Mouse (Mus musculus): Measurements from ENCODE around the gene Fgfr3. TPM values are rescaled to one million over a fixed set of nuclear protein-coding genes. Genes with fewer than 3 reads are reported as not detected.

Gene Fgfr3
- polyA plus RNA-seq, 1 experiment from 2014 or later: 45.9 TPM

DNA sequence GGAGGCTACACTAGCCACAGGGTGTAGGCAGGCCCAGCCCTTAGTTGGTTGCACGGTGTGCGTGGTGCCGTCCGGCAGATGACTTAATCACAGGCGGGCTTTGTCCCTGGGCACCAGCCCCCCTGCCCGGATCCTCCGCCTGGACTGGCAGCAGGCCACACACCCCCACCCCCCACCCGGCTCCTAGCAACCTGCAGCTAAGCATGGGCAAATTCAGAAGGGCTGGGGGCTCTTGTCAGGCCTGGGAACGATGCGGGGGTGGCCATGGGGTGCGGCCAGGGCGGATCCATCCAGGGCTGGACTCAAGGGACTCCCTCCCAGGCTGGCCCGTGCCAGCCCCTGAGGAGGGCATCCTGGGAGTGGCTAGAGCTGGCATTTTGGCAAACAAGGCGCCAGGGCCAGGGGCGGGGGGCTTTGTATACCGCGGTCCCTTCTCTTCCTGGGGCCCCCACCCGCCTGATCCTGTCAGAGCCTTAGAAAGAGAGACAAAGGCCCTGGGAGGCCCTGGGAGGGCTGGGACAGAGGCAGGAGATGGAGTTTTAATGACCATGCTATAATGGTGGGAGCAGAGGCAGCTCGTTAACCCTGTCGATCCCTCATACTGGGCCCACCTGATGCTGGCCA lies 32.1 kb upstream of the Fgfr3 start:
- peak; percentile 90 for ATAC-seq
- 8% methylated on average over 20 of the region's 20 CpGs for WGBS
- Histone ChIP-seq H3K36me3 (no peaks in the 10 kb centered on the region), H3K4me1 (replicated peaks) (peaks cover 58% of the 10 kb centered on the region), H3K9me3 (no peaks in the 10 kb centered on the region), H3K27me3 (peaks cover 82% of the 10 kb centered on the region), H3K4me3 (replicated peaks) (no peak overlapping the region), H3K9ac (replicated peaks) (peak overlapping the region; percentile 54), H3K4me2 (replicated peaks) (peak overlapping the region; percentile 36), H3K27ac (peak overlapping the region; percentile 80)

GRCm38 (mm10) chr5:33689852-33690645 lies 31.4 kb upstream of the Fgfr3 start:
- peak; percentile 38 for ATAC-seq
- Histone ChIP-seq H3K4me3 (replicated peaks) (no peak overlapping the region), H3K4me2 (replicated peaks) (peak overlapping the region; percentile 36; the same call in 1 of the 2 replicates), H3K9ac (replicated peaks) (peak overlapping the region; percentile 54), H3K4me1 (replicated peaks) (peaks cover 63% of the 10 kb centered on the region), H3K36me3 (no peaks in the 10 kb centered on the region), H3K27me3 (peaks cover 79% of the 10 kb centered on the region), H3K27ac (peak overlapping the region; percentile 77), H3K9me3 (no peaks in the 10 kb centered on the region)
- WGBS: 51% methylated on average over 11 of the region's 11 CpGs

- Histone ChIP-seq H3K4me1 (replicated peaks) (peaks cover 84% of the 10 kb centered on the region), H3K4me2 (replicated peaks) (peak overlapping the region; percentile 13), H3K36me3 (no peaks in the 10 kb centered on the region), H3K9me3 (no peaks in the 10 kb centered on the region), H3K27ac (peak overlapping the region; percentile 59), H3K27me3 (peaks cover 71% of the 10 kb centered on the region), H3K4me3 (replicated peaks) (no peak overlapping the region), H3K9ac (replicated peaks) (0 out of 2 replicates have a peak overlapping the region, but pooled peaks have one; percentile 14)
- ATAC-seq: no peak
- WGBS: 2% methylated on average over 24 of the region's 24 CpGs
These were observed 29.1 kb upstream of the Fgfr3 start for GRCm38 (mm10) chr5:33692393-33692792.

- Histone ChIP-seq H3K4me1 (replicated peaks) (peaks cover 89% of the 10 kb centered on the region), H3K36me3 (no peaks in the 10 kb centered on the region), H3K27ac (peak overlapping the region; percentile 84), H3K9me3 (no peaks in the 10 kb centered on the region), H3K27me3 (peaks cover 74% of the 10 kb centered on the region), H3K4me2 (replicated peaks) (peak overlapping the region; percentile 81), H3K4me3 (replicated peaks) (no peak overlapping the region), H3K9ac (replicated peaks) (no peak overlapping the region)
- ATAC-seq: peak; percentile 18
- WGBS: 23% methylated on average over 9 of the region's 9 CpGs
These were observed 27.0 kb upstream of the Fgfr3 start for GRCm38 (mm10) chr5:33694461-33694847.

DNA sequence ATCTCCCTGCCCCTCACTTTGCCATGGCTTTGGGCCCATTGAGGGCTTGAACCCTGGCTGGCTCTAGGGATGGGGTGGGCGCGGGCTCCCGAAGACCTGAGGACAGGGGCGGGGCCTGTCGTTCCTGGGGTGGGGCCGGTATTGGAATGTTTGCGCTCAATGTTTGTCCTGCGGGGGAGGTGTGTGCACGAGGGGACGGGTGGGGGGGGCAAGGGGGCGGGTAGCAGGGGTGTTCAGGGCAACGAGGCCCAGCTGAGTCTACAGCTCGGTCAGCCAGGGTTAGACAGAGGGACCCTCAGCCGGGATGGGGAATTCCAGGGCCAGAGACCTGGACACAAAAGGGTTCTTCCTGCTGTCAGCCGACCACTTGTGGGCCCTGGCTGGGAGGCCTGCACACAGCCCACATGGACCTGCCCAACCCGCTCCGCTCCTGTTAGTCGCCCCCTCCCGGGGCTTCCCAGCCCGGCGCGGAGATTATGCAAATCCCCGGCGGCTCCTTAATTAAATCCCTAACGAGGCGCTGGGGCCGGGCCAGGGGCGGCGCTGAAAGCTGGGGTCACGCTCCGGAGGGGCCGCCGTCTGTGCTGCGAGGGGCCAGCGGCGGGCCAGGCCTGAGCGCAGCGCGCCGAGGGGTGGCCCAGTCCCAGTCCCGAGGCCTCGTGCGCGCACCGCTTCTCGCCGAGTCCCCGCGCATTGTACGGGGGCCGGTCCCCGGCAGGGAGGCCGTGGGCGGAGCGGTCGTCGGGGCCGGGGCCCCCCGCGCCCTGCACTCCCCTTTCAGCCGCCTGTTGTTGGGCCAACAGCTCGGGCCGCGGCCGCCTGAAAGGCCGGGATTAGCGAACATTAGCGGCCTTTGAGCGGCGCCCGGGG lies 26.4 kb upstream of the Fgfr3 start:
- peak overlapping the region; percentile 63 for H3K9ac ChIP-seq (replicated peaks)
- ATAC-seq: peak; percentile 81
- peaks cover 78% of the 10 kb centered on the region for H3K27me3 ChIP-seq
- H3K27ac ChIP-seq: peak overlapping the region; percentile 84
- no peaks in the 10 kb centered on the region for H3K36me3 ChIP-seq
- peak overlapping the region; percentile 44 for H3K4me3 ChIP-seq (replicated peaks)
- WGBS: under 1% methylated on average over 70 of the region's 71 CpGs
- H3K4me1 ChIP-seq (replicated peaks): peaks cover 89% of the 10 kb centered on the region
- peak overlapping the region; percentile 81 for H3K4me2 ChIP-seq (replicated peaks)
- H3K9me3 ChIP-seq: no peaks in the 10 kb centered on the region

- H3K4me2 ChIP-seq (replicated peaks): peak overlapping the region; percentile 81
- WGBS: under 1% methylated on average over 24 of the region's 24 CpGs
- no peaks in the 10 kb centered on the region for H3K9me3 ChIP-seq
- H3K4me1 ChIP-seq (replicated peaks): peaks cover 88% of the 10 kb centered on the region
- ATAC-seq: no peak; the same call in 1 of the 2 replicates
- H3K4me3 ChIP-seq (replicated peaks): peak overlapping the region; percentile 44
- H3K9ac ChIP-seq (replicated peaks): peak overlapping the region; percentile 63
- H3K27ac ChIP-seq: peak overlapping the region; percentile 84
- peaks cover 76% of the 10 kb centered on the region for H3K27me3 ChIP-seq
- H3K36me3 ChIP-seq: no peaks in the 10 kb centered on the region
These were observed 25.8 kb upstream of the Fgfr3 start for GRCm38 (mm10) chr5:33695718-33696121.

- H3K36me3 ChIP-seq: no peaks in the 10 kb centered on the region
- ATAC-seq: no peak
- H3K4me2 ChIP-seq (replicated peaks): peak overlapping the region; percentile 81; the same call in 1 of the 2 replicates
- peaks cover 86% of the 10 kb centered on the region for H3K4me1 ChIP-seq (replicated peaks)
- H3K9ac ChIP-seq (replicated peaks): no peak overlapping the region
- no peak overlapping the region for H3K4me3 ChIP-seq (replicated peaks)
- peaks cover 77% of the 10 kb centered on the region for H3K27me3 ChIP-seq
- H3K27ac ChIP-seq: no peak overlapping the region
- no peaks in the 10 kb centered on the region for H3K9me3 ChIP-seq
- 43% methylated on average over 5 of the region's 5 CpGs for WGBS
These were observed 25.0 kb upstream of the Fgfr3 start for GRCm38 (mm10) chr5:33696430-33696829.

- no peaks in the 10 kb centered on the region for H3K9me3 ChIP-seq
- H3K36me3 ChIP-seq: no peaks in the 10 kb centered on the region
- H3K27me3 ChIP-seq: peaks cover 78% of the 10 kb centered on the region
- no peak for ATAC-seq
- 8% methylated on average over 1 of the region's 1 CpGs for WGBS
- H3K4me1 ChIP-seq (replicated peaks): peaks cover 83% of the 10 kb centered on the region
- no peak overlapping the region for H3K4me2 ChIP-seq (replicated peaks)
- H3K27ac ChIP-seq: peak overlapping the region; percentile 1; the same call in 1 of the 2 replicates
- no peak overlapping the region for H3K4me3 ChIP-seq (replicated peaks)
- H3K9ac ChIP-seq (replicated peaks): no peak overlapping the region
These were observed 23.9 kb upstream of the Fgfr3 start for GRCm38 (mm10) chr5:33697534-33697933.

- WGBS: 10% methylated on average over 13 of the region's 13 CpGs
- H3K27me3 ChIP-seq: peaks cover 79% of the 10 kb centered on the region
- ATAC-seq: peak; percentile 53
These were observed 23.4 kb upstream of the Fgfr3 start for GRCm38 (mm10) chr5:33697947-33698512.

GRCm38 (mm10) chr5:33698669-33699068 lies 22.8 kb upstream of the Fgfr3 start:
- 72% methylated on average over 5 of the region's 5 CpGs for WGBS
- Histone ChIP-seq H3K36me3 (no peaks in the 10 kb centered on the region), H3K4me2 (replicated peaks) (no peak overlapping the region), H3K4me3 (replicated peaks) (no peak overlapping the region), H3K27me3 (peaks cover 76% of the 10 kb centered on the region), H3K27ac (peak overlapping the region; percentile 30), H3K9ac (replicated peaks) (no peak overlapping the region), H3K4me1 (replicated peaks) (peaks cover 75% of the 10 kb centered on the region), H3K9me3 (no peaks in the 10 kb centered on the region)
- no peak for ATAC-seq

More at GRCm38 (mm10) chr5:33697947-33698512, 23.4 kb upstream of the Fgfr3 start:
- Histone ChIP-seq H3K36me3 (no peaks in the 10 kb centered on the region), H3K27ac (peak overlapping the region; percentile 30), H3K4me1 (replicated peaks) (peaks cover 78% of the 10 kb centered on the region), H3K4me3 (replicated peaks) (no peak overlapping the region), H3K9ac (replicated peaks) (no peak overlapping the region), H3K9me3 (no peaks in the 10 kb centered on the region), H3K4me2 (replicated peaks) (no peak overlapping the region)

GRCm38 (mm10) chr5:33700010-33700409 lies 21.5 kb upstream of the Fgfr3 start:
- H3K9ac ChIP-seq (replicated peaks): no peak overlapping the region
- H3K4me2 ChIP-seq (replicated peaks): no peak overlapping the region
- no peaks in the 10 kb centered on the region for H3K36me3 ChIP-seq
- H3K27ac ChIP-seq: no peak overlapping the region
- H3K27me3 ChIP-seq: peaks cover 65% of the 10 kb centered on the region
- H3K4me1 ChIP-seq (replicated peaks): peaks cover 75% of the 10 kb centered on the region
- no peak for ATAC-seq
- WGBS: 55% methylated on average over 13 of the region's 13 CpGs
- H3K4me3 ChIP-seq (replicated peaks): no peak overlapping the region
- H3K9me3 ChIP-seq: no peaks in the 10 kb centered on the region

Measured in midbrain, embryonic 13.5 days (tissue).